Mouse (Mus musculus): ENCODE results near the gene Msantd1.
A peak's percentile ranks its signal among the peaks of the same experiment; 100 is the strongest.
"Not testable (repeated sequence)": the region's sequence is repeated elsewhere in the genome, so short reads cannot be mapped to it uniquely, and the experiment has no call there.

Msantd1 gene

DNA sequence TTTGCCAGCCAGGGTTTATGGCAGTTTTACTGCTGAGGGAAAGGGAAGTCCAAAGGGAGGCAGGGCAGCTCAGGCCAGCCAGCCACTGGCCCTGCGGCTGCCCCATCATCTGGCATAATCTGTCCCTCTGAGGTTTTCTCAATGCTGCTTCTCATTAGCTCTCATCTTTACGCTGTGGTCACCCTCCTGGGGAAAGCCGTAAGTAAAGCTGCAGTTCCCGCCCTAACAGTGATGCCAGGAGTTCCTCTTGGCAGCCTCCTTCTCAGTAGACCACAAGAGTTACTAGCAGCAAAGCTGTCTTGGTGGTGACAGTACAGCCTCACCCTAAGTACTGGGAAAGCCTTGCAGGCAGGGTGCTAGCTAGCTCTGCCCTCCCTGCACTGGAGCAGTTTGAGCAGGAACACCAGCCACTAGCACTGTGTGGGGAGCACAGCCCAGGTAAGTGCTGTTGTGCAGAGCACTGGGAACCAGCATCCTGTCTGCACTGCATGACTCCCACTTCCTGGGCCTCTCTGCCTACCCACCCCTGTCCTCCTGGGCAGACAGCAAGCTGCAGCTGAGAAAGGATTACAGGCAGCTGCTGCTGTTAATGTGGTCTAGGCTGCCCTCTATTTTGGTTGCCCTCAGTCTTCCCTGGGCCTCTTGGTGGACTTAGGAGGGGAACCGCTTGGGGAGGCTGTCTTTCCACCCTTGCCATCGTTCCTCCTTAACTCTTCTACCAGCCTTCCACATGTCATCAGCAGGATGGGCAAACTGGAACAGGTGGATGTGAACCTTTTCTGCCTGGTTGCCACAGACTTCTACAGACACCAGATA, at the start of gene Msantd1:
Gene Msantd1, plus strand, starts transcription at position 103 of the 816 bp plus-strand sequence.
- DNase-seq = no peak

GRCm38 (mm10) chr5:34865367-34865766, 42.4 kb upstream of the Msantd1 start:
- DNase-seq = no peak

- DNase-seq = not testable (repeated sequence)
Measured at GRCm38 (mm10) chr5:34880307-34880706, 27.5 kb upstream of the Msantd1 start.

DNA sequence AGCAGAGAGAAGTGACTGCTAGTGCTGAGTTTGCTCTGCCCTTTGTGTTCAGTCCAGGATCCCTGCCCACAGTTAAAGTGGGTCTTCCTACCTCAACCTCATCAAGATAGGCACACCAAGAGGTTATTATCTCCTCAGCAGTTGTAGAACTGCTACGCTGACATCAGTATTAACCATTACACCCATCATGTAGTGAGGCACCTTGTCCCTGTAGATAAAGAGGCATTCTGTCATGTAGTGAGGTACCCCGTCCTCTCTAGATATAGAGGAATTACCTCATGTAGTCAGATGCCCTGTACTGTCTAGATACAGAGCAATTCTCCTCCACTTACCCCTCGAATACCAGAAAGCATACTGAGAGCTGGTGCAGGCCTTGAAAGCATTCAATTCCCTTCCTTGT, 26.8 kb upstream of the Msantd1 start:
- no peak for DNase-seq

- DNase-seq = no peak
Measured at GRCm38 (mm10) chr5:34885250-34885649, 22.6 kb upstream of the Msantd1 start.

DNA sequence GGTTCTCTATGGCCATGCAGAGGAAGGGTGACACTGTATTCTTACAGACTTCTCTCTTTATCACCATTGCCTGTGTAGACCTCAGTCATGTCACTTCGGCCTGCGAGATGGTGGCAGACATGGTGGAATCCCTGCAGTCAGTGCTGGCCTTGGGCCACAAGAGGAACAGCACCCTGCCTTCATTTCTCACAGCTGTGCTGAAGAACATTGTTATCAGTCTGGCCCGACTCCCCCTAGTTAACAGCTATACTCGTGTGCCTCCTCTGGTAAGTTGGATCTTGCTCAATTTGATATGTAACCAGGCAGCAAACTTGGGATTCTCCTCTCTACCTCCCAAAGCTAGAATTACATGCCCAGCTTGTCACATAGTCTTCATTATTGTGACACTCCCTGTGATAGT, 18.6 kb upstream of the Msantd1 start:
- DNase-seq = no peak

DNA sequence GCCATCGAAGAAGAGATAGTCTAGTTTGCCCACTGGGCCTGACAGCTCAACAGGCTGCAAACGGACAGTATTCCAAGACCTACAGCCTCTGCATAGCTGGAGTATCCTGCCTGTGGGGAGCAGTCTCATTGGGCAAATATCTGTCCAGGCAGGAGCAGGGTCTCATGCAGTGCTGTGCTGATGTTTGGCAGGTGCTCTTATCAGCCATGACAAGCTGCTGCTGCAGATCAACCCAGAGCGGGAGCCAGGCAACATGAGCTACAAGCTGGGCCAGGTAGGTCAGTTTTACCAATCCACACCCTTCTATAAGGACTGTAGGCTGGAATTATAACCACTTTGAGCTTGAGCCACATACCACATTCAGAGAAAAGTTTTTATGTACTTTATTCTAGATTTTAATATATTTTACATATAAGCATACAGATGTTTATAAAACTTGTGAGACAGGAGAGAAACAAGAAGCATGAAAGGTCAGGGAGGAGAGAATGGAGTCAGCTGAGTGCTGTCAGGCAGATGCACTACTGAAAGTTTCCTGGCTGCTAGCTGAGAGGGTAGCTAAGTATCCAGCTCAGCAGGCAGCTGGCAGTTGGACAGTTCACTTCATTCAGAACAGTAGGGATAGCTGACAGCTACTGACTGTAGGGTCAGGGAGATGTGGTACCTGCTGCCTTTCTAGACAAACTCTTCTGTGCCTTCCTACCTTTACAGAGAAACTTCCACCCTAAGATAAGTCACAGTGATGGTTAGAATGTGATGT, 10.9 kb upstream of the Msantd1 start:
- no peak for DNase-seq

- no peak for DNase-seq
Measured at GRCm38 (mm10) chr5:34899787-34900469, 7.9 kb upstream of the Msantd1 start.

- no peak for DNase-seq
Measured at GRCm38 (mm10) chr5:34902371-34902770, 5.4 kb upstream of the Msantd1 start.

DNA sequence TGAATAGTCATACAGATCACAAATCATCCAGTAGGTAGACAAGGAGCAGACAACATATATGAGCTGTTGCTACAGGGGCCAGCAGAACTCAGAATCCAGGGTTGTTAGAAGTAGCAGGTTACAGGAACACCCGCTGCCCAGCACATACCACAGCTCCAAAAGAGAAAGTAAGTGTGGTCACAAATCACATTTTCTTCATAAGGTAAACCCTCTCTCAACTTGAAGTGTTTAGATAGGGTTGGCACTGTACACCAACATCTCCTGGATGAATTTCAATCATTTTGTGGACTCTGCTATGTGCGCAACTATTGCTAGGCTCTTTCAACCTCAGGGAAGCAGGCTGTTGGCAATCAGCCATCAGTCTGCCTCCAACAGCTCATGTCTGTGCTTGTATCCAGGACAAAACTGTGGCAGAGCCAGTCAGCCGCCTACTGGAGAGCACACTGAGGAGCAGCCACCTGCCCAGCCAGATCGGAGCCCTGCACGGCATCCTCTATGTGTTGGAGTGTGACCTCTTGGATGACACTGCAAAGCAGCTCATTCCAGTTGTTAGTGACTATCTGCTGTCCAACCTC, 4.9 kb upstream of the Msantd1 start:
- DNase-seq = peak; percentile 50

DNA sequence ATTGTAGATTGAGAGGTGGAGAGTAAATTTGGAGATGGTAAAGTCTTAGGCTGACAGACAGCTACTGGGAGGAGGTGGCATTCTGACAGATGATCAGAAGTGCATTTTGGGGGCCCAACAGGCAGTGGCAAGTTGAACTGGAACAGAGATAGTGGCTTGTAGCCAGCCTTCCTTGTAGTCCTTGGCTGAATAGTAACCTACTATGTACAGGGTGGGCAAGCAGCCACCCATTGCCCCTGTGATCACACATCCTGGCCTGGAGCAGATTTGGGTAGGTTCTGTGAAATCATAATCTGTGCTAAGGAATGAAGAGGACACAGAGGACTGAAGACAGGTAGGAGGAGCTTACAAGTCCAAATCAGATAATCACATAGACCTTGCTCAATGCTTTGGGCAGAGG, 3.4 kb upstream of the Msantd1 start:
- no peak for DNase-seq

- no peak for DNase-seq
Measured at GRCm38 (mm10) chr5:34907230-34907629, 582 bp upstream of the Msantd1 start.

- no peak for DNase-seq
Measured at GRCm38 (mm10) chr5:34908726-34909633, 1.2 kb downstream of the Msantd1 start.

DNA sequence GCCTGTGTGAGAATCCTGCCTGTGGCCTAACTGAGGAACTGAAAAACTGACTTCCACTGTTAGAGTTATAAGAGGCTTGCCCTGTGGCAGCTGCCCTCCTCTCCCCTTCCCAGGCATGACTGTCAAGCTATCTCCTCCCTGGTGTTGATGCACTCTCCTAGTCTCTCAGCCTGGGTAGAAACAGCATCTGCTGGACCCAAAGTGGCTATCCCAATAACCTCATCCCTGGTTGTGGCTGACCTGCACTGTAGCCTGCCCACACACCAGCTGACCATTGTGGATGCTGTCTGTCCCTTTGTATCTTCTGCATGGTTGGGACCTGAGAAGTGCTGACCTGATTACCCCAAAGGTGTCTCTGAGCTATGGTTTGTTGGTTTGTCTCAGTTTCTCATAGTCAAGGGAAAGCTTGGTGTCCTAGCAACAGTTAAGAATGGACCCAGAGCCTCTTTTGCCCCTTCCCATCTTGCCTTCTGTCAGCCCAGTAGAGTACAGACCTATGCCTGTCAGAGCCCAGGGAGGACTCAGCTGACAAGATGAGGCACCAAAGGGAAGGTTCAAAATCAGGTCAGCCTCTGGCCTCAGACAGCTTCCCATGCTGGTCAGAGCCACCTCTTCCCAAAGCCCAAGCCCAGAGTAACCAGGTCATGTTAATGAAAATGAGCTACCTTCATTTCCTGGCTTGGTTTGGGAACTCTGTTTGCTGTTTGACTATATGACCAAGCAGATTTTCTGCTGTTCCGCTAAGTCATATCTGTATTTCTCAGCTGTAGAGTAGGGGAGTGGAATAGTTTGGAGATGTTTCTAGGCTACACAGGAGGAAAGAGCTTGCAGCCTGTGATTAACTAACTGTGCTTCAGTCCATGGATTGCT, 2.1 kb downstream of the Msantd1 start:
- no peak for DNase-seq

GRCm38 (mm10) chr5:34910504-34910815, 2.6 kb downstream of the Msantd1 start:
- no peak for DNase-seq

DNA sequence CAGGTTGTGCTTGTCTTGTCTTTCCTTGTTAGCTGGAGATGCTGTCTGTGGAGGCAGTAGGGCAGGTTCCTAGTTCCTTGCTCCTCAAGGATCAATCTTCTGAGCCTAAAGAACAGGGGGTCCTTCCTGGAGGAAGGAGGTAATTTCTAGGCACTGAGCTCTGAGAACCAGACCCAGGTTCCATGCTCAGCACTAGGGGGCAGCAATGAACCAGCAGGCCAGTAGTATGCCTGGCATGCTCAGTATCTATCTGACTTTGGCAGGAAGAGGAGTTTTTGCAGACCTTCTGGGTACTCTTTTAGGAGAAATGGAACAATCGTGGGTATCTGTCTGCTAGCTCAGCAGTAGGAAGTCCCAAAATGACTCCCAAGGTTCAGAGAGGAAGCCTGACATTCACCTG, 8.0 kb downstream of the Msantd1 start:
- peak; percentile 90 for DNase-seq

DNA sequence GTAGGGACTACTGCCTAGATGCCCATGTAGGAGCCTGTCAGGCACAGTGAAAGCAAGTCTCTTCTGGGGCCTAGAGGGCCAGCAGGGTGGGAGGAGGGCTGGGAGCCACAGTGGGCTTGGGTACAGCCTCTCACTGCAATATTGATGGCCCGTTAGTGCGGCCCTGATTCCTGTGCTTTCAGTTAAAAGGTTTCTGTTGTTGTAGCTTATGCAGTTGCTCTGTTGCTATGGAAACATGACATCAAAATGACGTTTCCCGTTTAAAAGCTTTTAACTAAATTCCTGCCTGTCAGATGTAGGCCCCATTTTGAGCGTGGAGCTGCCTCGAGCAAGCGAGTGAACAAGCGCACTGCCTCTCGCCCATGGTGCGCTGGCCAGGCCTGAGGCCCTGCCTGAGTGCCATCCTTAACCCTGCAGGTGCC, 9.4 kb downstream of the Msantd1 start:
- no peak for DNase-seq

DNA sequence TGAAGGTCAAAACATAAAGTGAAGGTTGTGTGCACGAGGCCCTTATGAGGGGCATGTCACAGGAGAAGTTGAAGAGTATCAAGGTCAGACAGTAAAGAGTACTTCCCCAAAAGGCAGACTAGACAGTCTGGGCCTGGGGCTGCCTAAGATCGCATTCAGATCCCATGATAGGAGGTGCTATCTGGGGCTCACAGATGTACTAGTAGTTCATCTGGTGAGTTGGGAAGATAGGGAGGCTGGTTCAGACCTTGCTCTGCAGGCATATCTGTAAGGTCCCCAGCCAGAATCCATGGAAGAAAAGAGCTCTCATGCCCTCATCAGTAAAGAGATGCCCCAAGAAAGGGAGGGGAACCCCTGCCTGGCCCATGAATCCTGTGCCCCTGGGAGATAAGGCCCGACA, 11.0 kb downstream of the Msantd1 start:
- no peak for DNase-seq

GRCm38 (mm10) chr5:34922531-34922930, 14.7 kb downstream of the Msantd1 start:
- DNase-seq = no peak

- no peak for DNase-seq
Measured at GRCm38 (mm10) chr5:34923920-34924319, 16.1 kb downstream of the Msantd1 start.

GRCm38 (mm10) chr5:34924519-34924918, 16.7 kb downstream of the Msantd1 start:
- DNase-seq = no peak

Data from kidney, postnatal 10 days (tissue).